Mouse (Mus musculus) c-Kit-negative CD71-positive TER-119-positive erythroid progenitor cells, embryonic 14.5 days (primary cell): Measurements from ENCODE around the gene Ctsf.

Experiments used
- DNase-seq: peaks from one replicate; pipeline ENCODE4 v3.0.0-alpha.2; 2013; ENCODE audit warnings: low read depth, low spot score

Ctsf gene

DNA sequence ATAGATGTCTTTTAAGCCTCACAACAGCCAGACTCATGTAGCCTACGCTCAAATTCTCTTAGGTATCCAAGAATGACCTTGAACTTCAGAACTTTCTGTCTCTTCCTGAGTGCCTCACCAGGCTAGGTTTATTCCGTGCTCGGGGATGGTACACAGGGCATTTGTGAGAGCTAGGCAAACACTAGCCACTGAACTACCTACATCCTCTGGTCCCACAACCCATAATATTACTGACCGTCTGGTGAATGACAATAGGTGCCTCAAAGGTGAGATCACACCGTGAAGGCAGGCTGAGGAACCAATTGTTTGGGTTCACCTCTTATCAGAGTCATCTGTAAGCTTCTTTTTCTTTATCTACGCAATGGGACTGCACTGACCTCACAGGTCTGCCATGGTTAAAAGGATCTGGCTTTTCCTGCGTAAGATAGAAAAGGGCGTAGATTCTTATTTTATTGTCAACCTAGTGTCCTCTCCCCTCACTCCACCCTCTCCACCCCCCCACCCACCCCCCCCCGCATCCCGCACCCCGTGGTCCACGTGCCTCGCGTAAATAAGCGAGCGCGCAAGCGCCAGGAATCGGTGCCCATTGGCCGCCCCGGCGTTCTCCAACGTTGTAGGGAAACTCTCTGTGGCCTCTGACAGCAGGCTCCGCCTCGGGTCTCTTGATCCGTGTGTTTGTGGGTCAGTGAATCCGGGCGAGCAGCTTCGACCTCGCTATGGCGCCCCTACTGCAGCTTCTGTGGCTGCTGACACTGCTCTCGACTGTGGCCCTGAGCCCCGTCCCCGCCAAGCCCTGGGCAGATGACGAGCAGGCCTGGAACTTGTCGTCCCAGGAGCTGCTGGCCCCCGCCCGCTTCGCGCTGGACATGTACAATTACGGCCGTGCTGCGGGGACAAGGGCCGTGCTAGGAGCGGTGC is at the start of gene Ctsf:
Gene Ctsf (plus strand): TSS at position 579 of the 918 bp plus-strand sequence.
- DNase-seq = no peak

DNA sequence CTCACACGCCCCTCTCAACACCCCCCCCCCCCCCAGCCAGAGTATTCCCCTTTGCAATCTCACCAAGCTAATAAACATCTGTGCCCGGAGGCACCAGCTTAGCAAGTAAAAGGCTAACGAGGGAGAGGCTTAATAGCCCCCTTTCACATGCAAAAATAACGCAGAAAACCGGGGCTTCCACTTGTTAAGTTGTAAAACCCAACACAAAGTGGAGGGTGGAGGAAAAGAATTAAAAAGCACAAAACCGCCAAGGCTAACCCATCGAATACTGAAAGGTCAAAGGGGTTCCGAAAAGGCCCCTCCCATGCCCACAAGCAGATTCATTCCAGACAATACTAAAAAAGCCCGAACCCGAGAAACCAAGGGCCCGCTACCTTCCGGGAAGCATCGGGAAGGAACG is 44.6 kb upstream of the Ctsf start:
- DNase-seq = no peak

DNA sequence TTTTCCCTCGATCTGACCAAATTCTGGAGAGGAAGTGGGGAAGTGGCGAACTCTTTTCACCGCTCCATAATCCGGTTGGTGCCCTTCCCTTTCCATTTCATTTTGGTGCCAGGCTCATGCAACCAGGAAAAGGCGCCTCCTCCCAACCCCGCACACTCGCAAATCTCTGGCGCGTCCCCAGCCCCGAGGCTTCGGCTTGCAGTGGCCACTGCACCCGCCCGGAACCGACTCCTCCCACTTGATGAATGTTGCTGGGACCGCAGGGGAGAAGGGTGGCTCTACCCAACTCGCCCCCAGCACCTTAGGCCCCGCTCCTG is 44.2 kb upstream of the Ctsf start:
- DNase-seq = no peak

DNA sequence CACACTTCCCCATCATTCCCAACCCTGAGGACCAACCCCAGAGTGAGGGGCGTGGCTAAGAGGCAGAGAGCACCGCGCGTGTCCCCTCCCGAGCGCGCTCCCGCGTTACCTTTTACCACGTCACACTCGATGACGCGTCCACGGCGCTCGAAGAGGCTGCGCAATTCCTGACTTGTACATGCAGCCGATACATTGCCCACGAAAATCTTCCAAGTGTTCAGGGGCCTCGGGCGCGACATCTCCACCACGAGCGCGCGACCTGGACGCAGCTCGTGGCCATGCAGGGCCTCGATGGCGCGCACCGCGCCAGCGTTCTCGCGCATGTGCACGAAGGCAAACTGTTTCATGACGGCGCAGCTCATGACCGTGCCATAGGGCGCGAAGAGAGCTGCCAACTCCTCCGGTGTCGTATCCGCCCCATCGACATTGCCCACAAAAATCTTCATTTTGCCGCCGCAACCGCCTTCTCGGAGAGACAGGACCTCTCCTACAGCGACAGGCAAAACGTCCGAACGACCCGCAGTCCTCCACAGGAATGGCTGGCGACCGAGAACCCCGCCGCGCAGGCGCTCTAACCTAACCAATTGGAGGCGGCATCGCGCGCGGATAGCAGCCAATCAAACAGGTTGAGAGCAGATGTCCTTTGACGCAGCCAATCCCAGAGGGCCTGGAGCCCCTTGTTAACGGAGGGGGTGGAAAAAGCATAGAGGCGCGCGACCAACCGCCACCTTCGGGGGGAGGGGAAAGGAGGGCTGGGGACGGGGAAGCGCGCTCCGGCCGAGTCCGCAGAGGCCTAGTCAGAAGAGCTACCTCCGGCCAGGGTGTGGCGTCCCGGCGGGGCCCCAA is 43.6 kb upstream of the Ctsf start, which contains the start of the genes Gm21992 and Rbm14:
Gene Gm21992 (minus strand): TSS at position 550 of the 846 bp plus-strand sequence.
Gene Rbm14 (minus strand): TSS at position 572 of the 846 bp plus-strand sequence.
- DNase-seq = peak; percentile 95

DNA sequence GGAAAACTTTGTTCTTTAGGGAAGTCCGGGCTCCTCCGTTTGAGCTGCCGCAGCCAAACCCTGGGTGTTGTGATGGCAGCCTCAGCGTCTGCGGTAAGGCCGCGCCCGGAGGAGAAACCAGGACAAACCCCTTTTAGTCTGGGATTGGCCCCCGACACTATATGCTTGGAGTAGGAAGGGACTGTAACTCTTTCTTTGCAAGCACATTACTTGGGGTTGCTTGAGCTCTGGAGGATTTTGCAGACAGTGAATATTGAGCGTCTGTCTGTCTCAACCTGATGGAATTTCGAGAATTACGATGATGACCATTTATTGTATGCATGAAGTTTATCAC is 43.1 kb upstream of the Ctsf start:
- no peak for DNase-seq

DNA sequence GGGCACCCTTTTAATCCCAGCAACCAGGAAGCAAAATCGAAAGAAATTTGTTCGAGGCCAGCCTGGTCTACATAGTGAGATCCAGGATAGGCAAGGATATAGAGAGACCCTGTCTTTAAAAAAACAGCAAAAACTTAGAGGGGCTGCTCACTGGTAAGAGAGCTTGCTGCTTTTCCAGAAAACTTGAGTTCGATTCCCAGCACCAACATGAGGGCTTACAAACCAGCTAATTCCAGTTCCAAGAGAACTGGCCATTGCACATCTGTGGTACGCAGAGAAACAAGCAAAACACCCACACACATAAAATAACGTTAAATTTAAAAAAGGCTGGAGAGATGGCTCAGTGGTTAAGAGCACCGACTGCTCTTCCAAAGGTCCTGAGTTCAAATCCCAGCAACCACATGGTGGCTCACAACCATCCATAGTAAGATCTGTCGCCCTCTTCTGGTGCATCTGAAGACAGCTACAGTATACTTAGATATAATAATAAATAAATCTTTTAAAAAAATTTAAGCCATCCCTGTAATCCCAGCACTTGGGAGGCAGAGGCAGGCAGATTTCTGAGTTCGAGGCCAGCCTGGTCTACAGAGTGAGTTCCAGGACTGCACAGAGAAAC is 42.5 kb upstream of the Ctsf start:
- peak; percentile 12 for DNase-seq

DNA sequence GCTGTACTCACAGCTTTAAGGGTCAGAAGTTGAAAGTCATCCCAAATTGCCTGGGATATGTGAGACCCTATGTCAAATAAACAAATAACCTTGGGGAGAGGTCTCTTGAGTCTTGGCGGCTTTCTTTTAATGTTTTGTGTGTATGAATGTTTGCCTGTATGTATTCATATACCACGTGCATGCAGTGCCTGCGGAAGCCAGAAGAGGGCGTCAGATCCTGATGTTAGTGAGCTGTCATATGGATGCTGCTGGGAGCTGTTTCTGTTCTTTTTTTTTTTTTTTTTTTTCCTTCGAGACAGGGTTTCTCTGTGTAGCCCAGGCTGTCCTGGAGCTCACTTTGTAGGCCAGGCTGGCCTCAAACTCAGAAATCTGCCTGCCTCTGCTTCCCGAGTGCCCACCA is 41.9 kb upstream of the Ctsf start:
- DNase-seq = peak; percentile 29

DNA sequence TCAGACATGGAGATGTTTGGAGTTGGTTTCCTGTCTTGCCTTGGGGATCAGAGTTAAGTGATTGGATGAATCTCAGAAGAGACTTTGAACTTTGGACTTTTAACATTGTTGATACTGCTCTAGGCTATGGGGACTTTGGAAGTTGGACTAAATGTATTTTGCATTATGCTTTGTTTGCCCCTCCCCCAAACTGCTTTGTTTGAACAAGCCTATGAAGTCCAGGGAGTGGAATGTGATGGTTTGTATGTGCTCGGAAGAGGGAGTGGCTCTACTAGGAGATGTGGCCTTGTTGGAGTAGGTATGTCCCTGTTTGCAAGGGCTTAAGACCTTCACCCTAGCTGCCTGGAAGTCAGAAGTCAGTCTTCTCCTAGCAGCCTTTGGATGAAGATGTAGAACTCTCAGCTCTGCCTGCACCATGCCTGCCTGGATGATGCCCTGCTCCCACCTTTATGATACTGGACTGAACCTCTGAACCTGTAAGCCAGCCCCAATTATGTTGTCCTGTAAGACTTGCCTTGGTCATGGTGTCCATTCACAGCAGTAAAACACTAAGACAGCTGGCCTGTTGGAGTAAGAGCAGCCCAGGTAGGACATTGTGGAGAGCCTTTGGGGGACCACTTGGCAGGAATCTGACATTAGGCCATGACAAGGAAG is 37.6 kb upstream of the Ctsf start:
- DNase-seq = no peak

DNA sequence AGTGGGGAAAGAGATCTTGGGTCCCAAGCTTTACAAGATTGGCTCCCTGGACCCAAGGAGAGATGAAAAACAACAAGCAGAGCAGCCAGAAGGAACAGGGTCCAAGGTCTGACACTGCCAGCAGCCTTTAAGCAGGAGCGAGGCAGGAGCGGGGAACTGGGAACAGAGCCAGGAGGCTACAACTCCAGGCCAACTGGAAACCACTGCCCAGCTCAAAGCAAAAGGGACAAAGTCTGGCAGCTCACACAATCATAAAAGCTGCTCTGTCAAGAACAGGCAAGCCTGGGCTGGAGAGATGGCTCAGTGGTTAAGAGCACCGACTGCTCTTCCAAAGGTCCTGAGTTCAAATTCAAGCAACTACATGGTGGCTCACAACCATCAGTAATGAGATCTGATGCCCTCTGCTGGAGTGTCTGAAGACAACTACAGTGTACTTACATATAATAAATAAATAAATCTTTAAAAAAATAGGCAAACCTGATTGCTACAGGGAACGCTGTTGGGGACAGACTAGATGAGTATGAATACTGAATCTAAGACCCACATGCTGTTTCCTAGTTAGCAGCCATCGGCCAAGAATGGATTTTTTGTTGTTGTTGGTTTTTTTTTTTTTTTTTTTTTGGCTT is 34.1 kb upstream of the Ctsf start:
- DNase-seq = no peak

DNA sequence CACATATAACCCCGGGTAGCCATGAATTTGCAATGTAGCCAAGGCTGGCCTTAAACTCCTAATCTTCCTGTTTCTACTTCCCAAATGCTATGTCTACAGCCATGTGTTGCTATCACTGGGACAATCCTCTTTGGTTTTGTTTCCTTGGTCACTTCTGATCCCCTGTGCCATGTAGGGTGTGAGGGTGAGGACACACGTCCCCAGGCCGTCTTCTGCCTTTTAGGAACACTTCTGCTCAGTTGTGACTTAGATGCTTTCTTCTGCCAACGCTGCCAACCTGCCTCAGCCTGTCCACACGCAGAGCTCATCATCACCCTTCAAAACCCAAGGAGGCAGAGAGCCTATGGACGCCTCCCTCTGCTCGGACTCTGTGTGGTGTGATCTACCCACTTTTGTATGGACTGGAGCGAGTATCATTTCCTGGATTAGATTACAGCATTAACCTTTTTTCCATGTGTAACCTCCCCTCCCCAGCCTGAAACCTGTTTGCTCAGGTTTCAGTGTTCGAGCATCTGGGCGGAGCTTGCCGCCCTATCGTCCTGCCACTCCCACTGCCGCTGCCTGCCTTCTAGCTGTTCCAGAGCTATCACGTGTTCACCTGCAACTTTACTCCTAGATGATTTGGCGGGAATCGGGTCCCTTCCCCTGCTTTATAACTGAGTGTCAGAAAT is 26.4 kb upstream of the Ctsf start:
- DNase-seq = no peak

DNA sequence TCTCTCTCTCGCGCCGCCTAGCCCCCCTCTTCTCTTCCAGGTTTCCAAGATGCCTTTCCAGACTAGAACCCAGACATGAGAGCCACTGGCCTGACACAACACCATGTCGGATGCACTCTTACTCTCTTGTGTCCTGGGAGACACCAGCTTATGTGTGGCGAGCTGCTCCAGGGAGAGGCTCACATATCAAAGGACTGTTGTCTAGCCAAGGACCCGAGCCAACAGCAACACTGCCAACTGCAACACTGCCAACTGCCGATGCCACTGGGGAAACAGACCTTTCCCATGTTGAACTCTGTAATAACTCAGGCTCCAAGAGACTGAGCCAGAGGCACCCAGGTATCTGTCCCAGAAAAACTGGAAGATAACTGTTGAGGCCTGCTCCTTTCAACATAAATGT is 25.8 kb upstream of the Ctsf start:
- no peak for DNase-seq

DNA sequence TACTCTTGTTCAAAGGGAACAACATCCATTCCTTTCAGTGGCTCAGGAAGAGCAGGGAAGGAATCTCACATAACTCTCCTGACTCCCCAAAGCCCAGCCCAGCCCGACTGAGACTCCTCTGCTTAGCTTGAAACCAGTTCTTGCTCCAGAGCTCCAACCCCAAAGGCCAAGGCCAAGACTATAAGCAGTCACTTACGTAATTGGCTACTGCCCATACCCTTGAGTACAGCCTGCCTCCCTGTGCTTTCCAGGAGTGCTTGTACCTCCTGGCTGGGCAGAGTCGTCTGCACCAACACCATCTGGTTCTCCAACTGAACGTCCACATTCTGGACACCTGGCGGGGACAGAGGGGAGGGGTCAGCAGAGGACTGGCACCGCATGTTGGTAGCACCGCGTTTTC is 21.0 kb upstream of the Ctsf start:
- DNase-seq = no peak

DNA sequence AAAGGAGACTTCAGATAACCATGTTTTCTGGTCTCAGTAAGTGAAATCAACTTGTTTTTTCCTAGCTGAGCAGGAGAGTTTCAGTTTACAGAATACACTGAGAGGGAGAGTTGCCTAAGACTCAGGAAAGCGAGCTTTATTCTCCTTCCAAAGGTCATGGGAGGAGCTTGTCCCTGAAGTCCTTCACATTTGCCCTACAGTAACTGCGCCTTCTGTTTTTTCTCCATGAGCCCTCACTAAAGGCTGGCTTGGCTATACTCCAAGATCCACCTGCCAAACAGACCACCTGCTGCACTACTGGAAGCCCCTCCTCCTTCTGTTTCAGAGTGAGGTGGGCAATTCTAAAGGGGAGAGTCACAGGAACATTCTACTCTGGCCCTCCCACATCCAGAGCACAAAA is 18.8 kb upstream of the Ctsf start:
- DNase-seq = no peak

DNA sequence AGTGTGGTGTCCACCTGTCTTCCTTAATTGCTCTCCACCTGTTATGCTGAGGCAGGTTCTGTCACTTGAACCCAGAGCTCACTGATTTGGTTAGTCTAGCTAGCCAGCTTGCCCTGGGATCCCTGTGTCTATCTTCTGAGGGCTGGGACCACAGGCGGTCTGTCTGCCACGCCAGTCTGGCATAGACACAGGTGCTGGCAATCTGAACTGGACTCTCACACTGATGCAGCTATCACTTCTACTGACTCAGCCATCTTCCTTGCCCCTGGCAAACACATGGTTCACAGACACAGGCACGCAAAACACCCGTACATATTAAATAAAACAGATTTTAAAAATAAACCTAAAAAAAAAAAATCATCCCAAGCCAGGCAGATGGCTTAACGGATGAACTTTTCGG is 17.9 kb upstream of the Ctsf start:
- DNase-seq = no peak

DNA sequence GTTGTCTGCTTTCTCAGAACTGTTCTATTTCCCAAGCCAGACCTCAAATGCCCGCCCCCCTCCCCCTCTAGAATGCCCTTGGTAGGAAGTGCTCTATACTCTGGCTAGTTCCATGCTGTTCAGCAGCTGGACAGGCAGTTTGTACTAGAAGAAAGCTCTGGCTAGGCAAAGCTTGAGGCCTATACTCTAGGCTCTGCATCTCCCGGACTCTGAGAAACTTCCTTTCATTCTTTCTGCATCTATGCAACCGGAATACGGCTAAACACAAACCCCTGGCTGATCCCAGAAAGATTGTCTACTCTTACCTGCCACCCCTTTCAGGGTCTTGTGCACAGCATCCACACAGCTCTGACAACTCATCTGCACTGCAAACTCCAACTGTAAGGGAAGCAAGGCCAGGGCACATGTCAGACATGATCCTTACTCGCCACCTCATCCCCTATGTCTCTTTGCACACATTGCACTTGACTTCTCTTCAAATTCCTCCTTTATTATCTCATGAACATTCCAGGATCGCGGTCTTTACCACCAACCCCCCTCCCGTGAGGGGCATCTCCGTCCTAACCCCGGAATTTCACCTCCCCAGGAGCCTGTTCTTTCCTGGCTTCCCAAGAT is 16.3 kb upstream of the Ctsf start:
- no peak for DNase-seq

DNA sequence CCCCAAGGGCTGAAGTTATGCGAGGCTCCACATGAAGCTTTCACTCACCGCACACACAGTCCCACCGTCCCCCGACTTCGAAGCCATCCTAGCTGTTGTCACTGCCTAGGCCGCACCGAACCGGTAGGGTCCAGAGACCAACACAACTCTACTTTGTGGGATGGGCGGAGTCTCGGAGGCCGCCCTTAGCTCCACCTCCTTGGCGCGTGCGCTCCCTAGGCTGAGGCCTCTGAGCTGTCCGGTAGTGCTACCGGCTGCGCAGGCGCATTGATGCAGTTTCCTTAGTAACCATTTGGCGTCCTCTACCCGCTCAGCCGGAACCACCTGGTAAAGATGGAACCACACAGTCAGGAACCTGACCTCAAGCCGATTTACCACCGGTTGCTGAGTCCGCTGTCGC is 15.8 kb upstream of the Ctsf start, which contains the start of the genes Ccs and Ccdc87:
Gene Ccs (minus strand): TSS at position 184 of the 400 bp plus-strand sequence.
Gene Ccdc87 (plus strand): TSS at position 218 of the 400 bp plus-strand sequence.
- peak; percentile 93 for DNase-seq

DNA sequence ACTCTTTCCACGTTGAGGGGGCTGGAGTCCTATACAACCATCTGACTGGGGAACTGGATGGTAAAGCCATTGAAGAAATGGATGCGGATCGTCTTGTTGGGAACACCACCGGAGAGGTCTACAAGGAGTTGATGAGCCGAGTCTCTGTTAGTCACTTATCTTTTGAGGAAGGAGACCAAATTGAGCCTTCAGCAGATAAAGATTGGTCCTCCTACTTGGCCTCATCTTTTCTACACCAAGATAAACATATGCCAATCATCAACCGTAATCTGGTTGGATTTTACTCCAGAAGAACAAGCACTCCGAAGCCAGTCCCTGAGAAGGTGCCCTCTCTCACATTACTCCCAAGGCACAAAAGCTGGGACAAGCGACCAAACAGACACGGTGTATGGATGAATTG is 14.1 kb upstream of the Ctsf start:
- DNase-seq = no peak

DNA sequence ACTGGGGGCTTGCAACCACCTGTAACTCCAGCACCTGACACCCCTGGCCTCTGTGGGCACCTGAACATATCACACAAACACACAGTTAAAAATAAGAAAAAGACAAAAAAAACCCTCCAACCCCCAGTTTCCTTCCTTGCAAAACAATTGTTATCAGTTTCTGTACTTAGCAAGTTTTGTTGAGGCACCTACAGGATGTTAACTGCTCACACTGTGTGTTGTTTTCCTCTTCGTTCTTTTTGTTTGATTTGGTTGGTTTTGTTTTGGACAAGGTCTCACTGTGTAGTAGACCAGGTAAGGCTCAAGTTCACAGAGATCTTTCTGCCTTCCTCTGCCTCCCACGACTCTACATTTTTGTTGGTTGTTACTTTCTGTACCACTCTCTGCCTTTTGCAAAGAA is 12.3 kb upstream of the Ctsf start:
- DNase-seq = no peak

DNA sequence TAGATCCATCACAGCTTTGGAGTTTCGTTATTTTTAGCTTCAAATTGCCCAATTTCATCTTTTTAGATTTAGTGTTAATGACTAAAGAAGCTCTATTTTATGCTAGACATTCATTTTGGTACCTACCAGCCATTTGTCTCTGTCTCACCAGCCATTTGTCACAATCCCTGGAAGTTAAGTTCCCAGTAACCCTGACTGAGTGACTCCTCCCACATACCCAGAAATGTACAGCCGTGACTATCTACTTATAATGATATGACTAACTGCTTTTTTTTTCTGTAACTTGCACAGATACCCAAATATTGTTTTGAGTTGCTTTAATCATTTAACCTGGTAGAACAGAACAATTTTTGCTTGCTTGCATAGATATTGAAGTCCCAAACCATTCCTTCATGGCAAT is 9.1 kb upstream of the Ctsf start:
- DNase-seq = no peak

DNA sequence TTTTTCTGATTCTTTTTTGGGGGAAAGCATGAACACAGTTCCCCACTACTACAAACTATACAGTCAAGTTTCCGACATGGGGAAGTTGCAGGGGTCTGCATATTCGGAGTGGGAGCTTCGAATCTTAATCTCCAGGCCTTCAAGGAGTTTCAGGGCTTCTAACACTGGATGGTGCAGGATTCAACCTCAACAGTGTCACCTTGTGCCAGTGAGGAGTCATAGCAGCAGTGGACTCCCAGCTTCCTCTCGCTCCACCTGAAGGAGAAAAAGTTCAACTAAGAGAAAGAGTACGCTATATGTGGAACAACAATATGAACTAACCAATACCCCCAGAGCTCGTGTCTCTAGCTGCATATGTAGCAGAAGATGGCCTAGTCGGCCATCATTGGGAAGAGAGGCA is 7.4 kb upstream of the Ctsf start:
- no peak for DNase-seq
